Mouse (Mus musculus): ENCODE results near the gene Rac2.
A peak's percentile ranks its signal among the peaks of the same experiment; 100 is the strongest.

Gene Rac2

GRCm38 (mm10) chr15:78588900-78589299 is 16.3 kb upstream of the Rac2 start:
- peak; percentile 34 to 73 for DNase-seq (ENCODE audit: low spot score in 2 of 2)

DNA sequence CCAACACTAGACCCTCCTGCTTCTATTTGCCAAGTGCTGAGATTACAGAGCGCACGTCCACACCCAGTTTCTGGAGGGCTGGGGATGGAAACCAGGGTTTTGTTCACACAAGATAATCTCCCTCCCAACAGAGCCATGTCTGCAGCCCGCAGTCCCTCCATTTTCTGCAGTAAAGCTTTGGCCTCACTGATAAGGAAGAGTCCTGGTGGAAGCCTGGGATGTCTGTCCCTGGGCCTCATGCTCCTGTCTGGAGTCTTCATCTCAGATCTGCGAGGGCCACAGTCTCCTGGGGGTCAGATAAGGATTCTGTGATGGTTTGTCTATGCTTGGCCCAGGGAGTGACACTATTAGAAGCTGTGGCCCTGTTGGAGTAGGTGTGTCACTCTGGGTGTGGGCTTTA is 15.5 kb upstream of the Rac2 start:
- DNase-seq (ENCODE audit: low spot score in 2 of 2) = no peak

DNA sequence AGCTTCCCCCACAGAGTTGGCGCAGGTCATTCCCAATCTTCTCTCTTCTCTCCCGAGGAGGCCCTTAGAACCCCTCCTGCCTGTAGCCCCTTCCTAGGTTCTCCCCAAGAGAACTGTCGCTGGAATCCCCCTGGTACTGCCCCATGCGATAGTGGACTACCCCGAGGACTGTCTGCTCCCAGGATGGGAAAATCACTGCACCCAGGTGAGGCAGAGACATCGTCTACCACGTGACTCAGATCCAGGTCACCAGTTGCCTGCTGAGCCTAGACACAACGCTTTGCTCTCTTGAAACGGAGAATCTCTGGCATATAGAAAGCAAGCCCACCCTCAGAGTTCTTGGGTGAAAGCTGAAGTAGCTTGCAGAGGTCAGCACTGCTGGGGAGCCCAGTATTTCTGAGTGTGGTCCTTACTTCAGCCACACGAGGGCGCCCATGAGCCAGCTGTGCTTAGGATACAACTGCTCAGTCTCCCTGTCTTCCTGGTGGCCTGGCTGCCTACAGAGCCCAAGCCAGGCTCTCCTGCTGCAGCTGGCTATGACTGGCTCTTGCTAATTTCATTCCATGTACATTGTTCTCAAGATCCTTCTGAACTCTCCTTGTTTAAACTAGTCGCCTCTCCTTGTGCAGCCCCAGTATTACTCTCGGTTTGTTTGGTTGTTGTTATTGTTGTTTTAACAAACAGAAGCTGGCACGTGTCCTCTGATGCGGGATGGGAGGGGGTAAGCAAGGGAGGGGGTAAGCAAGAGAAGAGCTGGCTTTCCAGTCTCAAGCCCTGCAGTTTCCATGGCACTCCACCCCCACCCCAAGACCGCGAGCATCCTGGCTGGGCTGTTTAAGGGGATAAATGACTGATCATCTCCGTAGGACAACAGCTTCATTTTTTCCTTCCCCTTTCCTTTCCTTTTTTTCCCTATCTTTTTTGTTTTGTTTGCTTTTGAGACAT is 14.7 kb upstream of the Rac2 start:
- peak; percentile 62 to 76 for DNase-seq (ENCODE audit: low spot score in 2 of 2)

GRCm38 (mm10) chr15:78585404-78585803 is 12.8 kb upstream of the Rac2 start:
- DNase-seq (ENCODE audit: low spot score in 2 of 2) = no peak

DNA sequence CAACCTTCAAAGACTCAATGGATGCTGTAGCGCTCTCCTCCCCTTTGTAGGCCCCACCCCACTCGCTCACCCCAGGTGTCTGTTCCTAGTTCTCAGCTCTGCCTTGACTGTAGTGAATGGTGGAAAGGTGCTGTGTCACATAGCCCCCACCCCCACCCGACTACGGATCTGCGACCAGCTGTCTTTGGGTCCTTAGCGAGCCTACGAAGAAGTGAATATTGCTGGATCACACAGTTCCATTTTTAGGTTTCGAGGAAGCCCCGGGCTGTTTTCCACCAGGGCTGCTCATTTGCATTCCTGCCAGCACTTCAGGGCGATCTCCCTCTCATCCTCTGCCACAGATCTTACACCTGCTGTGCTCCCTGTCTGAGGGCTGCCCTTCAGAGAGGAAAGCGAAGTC is 10.8 kb upstream of the Rac2 start:
- DNase-seq (ENCODE audit: low spot score in 2 of 2) = no peak

GRCm38 (mm10) chr15:78576284-78576810 is 3.8 kb upstream of the Rac2 start:
- DNase-seq (ENCODE audit: low spot score in 2 of 2) = no peak

DNA sequence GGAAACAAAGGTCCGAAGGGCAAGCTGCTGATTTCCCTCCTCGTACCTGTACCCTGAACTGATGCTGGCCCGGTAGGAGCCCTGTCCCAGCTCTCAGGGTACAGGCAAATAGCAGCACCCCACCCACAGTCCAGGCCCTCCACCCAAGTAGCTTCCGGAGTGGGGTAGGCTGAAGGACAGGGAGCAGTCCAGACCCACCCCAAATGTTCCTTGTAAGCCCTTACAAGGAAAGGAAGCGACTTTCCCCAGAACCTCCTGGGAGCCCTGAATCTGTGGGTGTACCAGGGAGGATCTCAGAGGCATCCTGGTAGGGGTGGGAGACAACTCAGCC is 348 bp downstream of the Rac2 start:
- DNase-seq (ENCODE audit: low spot score in 2 of 2) = no peak

DNA sequence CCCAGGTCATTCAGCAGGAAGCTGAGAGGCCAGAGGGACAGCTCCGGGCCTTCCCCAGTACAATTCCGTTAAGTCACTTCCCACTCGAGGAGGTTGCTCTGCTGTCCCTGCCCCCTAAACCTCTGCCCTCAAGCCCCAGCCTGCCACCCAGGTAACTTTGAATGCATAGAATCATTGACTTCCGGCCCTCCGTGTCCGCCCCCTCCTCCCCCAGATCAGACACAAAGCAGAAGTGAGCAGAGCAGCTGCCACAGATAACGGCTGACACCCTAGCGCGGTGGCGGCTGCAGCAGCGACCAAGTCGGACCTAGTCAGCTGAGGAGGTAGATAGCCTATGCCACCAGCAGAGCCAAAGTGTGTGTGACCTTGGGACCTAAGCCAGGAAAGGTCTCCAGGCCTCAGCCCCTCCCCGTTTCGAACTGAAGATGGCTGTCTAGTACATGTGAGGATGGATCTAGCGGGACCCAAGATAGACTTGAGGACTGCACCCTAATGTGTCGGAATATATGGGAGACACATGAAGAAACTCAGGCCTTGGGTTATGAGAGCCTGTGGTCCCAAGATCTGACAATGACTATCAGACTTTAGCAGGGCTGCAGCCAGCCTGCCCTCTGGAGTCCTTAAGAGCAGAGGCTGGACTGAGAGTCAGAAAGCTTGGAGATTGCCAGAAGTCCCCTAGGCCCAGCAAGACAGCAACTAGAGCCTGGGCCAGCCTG is 871 bp downstream of the Rac2 start:
- DNase-seq (ENCODE audit: low spot score in 2 of 2) = peak in 1 of 2 experiments; percentile 27

DNA sequence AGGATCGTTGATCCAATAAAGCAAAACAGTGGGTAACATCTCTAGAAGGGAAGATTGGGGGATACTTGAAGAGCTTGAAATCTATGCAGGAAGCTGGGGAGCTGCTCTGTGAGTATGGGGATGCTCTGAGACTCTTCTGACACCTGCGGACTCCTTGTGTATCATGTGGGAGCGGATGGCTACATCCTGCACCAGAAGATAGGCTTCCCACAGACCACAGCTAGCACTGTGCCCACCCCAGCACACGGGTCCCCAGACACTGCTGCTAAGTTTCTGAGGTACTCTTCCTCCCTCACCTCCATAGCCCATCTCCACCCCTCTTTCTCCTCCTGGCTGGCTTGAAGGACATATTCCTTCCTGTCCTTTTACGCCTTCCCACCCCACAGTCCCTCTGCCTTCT is 2.4 kb downstream of the Rac2 start:
- DNase-seq (ENCODE audit: low spot score in 2 of 2) = no peak

DNA sequence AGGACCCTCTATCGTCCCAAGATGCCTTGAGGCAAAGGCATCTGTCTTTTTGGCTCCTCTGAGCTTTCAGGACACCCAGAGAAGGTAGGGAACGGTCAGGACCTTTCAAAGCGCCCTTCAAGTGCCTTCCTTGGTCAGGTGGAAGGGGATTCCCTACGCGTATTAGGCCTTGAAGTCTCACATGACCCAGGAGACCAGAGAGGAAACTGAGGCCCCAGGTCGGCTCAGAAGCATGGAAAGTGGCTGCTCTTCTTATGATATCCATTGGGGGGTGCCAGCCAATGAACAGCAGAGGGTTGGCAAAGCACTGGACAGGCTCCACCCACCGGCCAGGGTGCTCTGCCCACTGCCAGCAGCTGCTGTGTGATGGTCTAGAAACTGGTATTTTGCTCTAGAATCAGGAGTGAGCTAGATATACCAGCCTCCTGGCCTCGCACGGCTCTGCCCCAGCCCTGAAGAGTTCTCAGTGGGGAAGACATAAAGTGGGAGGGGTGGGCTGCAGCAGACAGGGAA is 4.9 kb downstream of the Rac2 start:
- DNase-seq (ENCODE audit: low spot score in 2 of 2) = no peak

DNA sequence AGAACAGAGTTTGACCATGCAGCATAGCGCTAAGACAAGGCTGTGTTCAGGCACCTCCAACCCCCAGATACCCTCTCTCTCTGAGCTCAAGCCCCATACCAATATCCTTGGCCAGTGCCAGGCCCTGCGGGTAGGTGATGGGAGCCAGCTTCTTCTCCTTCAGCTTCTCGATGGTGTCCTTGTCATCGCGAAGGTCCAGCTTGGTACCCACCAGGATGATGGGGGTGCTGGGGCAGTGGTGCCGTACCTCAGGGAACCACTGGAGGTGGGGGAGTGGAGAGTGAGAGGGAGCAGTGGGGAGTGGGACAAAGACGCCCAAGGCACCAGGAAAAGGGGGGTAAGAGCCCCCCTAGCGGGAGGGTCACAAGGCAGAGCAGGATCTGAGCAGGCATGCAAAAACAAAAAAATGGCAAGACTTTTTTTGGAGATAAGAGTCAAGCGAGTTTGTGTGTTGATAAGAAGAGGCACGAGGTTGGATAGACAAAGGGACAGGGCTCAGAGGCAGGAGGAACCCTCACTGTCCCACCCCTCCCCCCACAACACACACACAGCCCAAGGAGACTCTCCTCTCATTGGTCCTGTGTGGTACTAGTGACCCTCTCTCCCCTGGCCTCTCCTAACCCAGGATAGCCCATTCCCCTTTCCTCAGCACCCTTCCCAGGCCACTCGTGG is 7.7 kb downstream of the Rac2 start:
- no peak for DNase-seq (ENCODE audit: low spot score in 2 of 2)

- DNase-seq (ENCODE audit: low spot score in 2 of 2) = no peak
Measured at GRCm38 (mm10) chr15:78563937-78564336, 8.6 kb downstream of the Rac2 start.

- DNase-seq (ENCODE audit: low spot score in 2 of 2) = no peak
Measured at GRCm38 (mm10) chr15:78563344-78563743, 9.2 kb downstream of the Rac2 start.

DNA sequence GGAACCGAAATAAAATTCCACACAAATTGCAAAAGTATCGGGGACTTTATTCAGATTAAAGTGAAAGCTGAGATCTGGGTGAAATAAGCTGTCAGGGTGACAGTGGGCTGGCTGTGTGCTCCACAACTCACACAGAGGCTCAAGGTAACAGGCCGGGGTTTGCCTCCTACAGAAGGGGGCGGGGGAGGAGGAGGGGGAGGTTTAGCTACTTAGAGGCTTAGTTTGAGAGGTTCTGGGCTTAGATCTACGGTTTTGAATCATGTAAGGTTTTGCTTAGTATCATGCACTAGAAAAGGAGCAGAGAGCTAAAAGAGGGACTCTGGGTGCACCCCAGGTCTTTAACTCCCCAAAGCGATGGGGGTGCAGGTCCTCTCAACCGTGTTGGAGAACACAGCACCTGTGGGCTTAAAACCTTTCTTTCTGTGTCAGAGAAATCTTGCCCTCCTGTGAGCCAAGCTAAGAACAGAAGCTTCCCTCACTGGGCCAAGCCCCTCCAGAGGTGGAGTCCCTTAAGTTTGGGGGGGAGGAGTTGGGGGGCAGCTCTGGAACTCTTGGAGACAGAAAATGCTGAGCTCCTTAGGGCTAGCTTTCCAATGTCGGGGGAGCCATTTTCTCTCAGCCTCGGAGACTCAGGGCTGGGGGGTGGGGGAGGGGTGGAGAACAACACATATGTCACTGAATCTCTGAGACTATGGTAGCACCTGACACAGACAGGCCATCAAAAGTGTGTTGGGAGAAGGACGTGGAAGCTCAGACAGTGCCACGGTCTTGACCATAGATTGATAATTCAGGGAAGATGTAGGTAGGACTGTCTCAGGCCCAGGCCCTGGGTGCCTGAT is 13.2 kb downstream of the Rac2 start:
- DNase-seq (ENCODE audit: low spot score in 2 of 2) = no peak

- no peak for DNase-seq (ENCODE audit: low spot score in 2 of 2)
Measured at GRCm38 (mm10) chr15:78557693-78558535, 14.7 kb downstream of the Rac2 start.

GRCm38 (mm10) chr15:78554545-78555313 is 17.9 kb downstream of the Rac2 start:
- DNase-seq (ENCODE audit: low spot score in 2 of 2) = peak in 1 of 2 experiments; percentile 41

DNA sequence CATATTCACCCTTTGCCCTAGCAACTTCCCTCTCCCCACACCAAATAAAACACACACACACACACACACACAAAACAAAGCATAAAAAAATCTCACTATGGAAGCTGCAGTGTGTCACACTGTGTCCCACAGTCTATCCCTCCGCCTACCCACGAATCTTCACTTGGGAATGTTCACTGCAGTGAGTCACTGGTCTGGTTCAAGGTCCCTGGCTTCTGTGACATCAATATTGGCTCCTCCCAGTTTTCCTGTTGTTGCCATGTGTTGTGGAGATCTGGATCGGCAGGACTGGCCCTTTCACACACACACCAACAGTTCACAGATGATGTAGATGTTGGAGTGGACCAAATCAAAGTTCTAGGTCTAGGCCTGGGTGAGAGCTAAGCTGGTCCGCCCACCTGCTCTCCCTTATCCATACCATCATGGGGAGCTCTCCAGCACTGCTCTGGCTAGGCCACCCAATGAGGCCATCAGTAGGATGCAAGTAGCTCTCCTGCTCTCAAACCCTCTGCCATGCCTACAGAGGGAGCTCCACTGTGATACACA is 23.3 kb downstream of the Rac2 start:
- DNase-seq (ENCODE audit: low spot score in 2 of 2) = no peak

DNA sequence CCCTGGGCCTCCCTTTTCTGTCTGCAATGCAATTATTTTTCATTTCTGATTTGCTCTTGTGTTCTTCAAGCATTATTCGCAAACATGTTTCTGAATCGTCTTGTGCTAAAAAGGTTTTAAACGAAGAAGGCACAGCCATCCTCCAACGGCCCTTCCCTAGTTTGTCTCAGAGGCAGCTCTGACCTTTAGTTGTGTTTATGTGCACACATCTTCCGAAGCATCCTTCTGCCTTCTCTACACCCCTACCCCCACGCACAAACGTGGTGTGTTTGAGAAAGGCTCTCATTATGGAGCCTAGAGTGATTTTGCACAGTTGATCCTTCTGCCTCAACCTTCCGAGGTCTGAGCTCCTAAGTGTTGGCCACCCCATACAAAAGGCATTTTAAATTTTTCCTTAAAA is 23.9 kb downstream of the Rac2 start:
- DNase-seq (ENCODE audit: low spot score in 2 of 2) = no peak

DNA sequence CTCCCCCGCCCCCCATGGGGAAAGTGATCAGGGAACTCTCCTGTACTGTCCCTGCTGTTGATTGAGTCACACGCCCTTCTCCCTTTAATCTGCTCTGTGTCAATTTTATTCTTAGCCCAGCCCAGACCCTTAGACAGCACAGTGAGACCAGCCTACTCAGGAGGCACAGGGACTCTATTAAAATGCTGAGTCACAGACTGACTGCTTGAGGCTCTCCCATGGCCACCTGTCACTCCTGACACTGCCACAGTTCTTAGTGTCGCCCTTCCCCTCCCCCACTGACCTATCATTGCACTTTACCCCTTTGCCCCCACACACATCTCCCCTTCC is 24.3 kb downstream of the Rac2 start:
- no peak for DNase-seq (ENCODE audit: low spot score in 2 of 2)
